Mouse (Mus musculus) yolk sac, embryonic 10.5 days (tissue): ENCODE data around the gene Hist1h4a.
"Not testable (repeated sequence)": the region's sequence is repeated elsewhere in the genome, so short reads cannot be mapped to it uniquely, and the experiment has no call there.

Experiments
- DNase-seq: peaks from one replicate; pipeline ENCODE4 v3.0.0-alpha.2; 2017; ENCODE audit warnings: low spot score

Gene Hist1h4a

GRCm38 (mm10) chr13:23743215-23743614 is 17.8 kb downstream of the Hist1h4a start:
- DNase-seq, result no peak

DNA sequence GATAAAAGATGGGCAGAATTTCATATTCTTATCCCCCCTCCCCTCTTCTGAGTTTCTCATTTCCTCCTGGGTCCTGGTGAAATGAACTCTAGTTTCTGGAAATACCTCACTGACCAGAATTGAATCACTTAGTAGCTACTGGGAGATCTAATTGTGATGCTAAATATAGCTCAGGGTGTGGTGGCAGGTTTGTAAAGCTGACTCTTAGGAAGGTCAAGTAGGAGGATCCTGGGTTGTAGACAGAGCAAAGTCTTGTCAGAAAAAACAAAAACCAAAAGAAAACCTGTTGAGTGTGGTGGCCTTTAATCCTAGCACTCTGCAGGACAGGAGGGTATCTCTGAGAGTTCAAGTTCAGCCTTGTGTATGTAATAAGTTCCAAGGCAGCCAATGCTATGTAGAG is 19.0 kb downstream of the Hist1h4a start:
- DNase-seq, result no peak

DNA sequence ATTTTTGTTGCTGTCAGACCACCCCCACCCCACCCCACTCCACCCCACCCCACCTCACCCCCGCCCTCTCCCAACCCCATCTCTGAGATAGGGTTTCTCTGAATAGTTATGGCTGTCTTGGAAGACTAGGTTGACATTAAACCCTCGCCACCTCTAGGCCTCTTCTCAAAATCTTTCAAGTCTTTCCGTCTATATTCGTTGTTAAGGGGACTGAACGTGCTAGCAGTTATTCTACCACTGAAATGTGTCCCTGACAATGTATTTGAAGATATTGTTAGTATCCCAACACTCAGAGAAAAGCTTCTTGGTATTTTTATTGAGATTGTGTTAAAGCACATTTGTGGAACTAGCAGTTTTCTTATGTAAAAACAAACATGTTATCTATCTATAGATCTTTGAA is 20.1 kb downstream of the Hist1h4a start:
- no peak for DNase-seq

DNA sequence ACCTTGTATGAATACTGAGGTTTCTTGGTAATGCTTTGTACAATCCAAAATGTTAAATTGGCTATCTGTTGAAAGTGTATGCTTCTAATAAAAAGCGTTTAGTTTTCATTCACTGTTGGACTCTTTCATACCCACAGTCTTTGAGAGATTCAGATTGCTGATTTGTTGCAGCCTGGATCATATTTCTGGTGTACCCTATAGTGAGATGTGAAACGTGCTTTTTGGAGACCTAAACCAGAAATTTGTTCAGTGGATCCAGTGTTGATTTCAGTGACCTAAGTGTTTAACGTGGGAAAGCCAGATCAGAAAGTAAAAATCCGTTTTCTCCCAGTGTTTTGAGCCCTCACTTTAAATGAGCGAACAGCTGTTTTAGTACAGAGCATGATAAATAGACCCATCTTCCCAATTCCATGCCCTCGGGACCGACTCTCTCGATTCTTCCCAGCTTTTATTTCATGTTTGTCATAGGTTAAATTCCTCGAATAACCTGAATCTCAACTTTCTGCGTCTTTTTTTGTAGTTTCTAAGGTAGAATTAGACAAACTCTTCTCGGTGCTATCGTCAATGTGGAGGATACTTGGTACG is 20.7 kb downstream of the Hist1h4a start:
- peak; percentile 41 for DNase-seq

- DNase-seq, result no peak
Measured at GRCm38 (mm10) chr13:23739922-23740252, 21.1 kb downstream of the Hist1h4a start.

DNA sequence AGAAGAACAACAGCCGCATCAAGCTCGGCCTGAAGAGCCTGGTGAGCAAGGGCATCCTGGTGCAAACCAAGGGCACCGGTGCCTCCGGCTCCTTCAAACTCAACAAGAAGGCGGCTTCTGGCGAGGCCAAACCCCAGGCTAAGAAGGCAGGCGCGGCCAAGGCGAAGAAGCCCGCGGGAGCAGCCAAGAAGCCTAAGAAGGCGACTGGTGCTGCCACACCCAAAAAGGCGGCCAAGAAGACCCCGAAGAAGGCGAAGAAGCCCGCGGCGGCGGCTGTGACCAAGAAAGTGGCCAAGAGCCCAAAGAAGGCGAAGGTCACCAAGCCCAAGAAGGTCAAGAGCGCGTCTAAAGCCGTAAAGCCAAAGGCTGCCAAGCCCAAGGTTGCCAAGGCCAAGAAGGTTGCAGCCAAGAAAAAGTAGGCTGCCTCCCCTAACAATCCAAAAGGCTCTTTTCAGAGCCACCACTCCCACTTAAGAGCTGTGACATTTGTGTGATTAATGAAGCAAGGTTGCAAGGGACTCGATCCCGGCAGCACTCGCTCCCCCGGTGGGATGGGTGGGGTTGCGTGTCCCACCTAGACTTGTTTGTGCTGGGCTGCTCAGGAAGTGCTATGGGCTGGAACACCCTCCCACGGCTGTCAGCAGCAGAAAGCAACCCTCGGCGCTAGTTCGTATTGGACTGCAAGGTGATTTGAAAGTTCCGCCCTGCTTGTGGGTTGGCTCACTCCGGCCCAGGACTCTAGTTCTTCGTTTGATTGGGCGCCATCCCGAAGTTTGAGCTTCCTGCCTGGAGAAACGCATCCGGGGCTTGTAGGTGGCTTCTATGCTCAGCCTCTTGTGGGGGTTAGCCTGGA is 21.7 kb downstream of the Hist1h4a start:
- DNase-seq, result peak; percentile 97

DNA sequence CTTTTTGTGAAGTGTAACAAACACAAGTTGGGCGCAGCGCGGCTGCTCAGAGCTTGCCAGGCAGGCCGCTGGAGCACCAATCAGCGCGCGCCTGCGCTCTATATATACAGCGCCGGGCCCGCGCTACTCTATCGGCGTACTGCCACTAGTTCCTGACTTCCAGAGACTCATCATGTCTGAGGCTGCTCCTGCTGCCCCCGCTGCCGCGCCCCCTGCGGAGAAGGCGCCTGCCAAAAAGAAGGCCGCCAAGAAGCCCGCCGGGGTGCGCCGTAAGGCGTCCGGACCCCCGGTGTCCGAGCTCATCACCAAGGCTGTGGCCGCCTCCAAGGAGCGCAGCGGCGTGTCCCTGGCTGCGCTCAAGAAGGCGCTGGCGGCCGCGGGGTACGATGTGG is 22.4 kb downstream of the Hist1h4a start, which contains the start of gene Hist1h1c:
Gene Hist1h1c (plus strand): TSS at position 132 of the 392 bp plus-strand sequence.
- DNase-seq, result peak; percentile 97

- DNase-seq, result peak; percentile 36
Measured at GRCm38 (mm10) chr13:23738041-23738440, 23.0 kb downstream of the Hist1h4a start.

DNA sequence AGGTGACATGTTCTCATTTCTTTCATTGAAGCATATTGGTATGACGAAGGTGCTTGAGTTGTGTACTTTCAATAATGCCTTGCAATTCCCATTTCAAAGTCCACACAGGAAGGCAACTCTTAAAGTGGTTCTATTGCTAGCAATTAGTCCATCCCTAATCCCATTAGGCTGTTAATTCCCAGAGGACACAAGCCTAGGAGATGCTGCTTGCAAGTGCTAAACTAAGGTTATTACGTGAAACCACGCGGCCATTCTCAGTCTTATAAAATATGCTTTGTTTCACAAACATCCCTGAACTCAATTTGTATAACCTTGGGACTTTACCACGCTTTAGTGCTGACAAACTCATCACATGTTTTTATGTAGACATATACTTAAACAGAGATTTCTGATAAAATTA is 23.9 kb downstream of the Hist1h4a start:
- DNase-seq, result no peak

DNA sequence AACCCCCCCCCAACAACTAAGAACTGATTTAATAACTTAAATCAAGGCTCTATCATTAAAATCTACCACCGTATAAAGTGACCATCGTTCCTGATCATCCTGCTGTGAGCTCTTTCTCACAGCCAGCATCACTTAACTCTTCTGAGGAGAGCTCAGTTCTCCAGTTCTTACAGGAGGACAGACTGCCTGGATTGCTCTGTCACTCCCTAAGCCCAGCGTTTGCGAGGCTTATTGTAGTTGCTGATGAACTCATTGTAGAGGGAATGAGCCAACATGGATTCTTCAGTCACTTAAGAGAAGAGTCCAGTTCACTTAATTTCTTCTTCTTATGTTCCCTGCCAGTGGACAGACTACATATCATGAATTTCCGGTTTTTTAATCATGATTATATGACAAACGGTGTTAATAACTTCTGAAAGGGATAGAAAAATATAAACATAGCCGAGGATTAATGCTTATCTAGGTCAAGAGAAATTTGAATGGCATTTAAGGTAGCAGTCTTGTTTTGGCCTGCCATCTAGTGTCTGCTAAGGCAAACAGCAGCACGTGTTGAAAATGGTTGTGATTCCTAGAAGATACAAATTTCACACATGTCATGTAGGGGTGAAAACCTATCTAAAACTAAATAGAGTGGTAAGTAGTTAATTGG is 28.8 kb downstream of the Hist1h4a start:
- DNase-seq, result no peak

GRCm38 (mm10) chr13:23730479-23730878 is 30.6 kb downstream of the Hist1h4a start:
- DNase-seq, result peak; percentile 86

DNA sequence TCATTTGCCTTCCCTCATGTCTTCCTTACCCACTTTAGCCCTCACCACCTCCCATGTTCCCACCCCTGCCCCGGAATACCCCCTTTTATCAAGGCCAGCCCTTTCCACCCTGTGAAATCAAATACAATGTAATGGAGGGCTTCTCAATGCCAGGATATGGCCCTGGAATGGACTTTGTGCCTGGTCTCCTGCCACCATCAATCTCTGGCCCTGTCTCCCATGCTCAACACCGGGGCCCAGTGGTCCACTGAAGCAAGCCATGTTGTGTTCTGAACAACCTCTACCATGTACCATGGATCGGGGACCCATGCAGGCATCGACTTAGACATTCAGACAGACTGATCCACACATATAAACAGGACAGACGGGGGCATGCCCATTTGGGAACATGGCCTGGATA is 31.3 kb downstream of the Hist1h4a start:
- DNase-seq, result no peak

GRCm38 (mm10) chr13:23729192-23729525 is 31.9 kb downstream of the Hist1h4a start:
- no peak for DNase-seq

DNA sequence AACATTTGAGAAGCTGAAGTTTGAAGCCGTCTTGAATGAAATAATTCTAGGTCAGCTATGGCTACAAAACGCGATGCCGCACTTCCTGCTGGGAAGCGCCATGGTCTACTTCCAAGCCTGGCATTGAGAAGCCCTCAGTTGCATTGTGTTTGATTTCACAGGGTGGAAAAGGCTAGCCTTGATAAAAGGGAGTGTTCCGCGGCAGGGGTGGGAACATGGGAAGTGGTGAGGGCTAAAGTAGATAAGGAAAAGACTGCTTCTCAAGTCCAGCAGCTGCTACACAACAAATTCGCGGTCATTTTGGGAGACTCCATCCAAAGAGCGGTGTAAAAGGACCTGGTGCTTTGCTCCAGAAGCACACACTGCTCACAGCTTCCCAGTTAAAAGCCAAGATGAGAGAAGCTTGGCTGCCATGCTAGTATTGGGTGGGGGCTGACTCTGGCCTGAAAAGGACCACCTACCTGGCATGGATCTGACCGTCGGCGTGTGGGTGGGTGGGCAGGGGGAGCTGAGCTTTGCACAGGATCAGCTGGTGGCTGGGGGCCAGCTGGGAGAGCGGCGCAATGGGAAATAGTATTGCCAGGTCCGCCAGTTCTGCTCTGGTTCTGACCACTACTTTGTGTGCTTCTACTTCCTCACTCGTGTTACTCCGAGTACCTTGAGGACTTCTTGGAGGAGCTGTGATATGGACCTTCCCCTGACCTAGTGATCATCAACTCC is 32.4 kb downstream of the Hist1h4a start:
- no peak for DNase-seq

DNA sequence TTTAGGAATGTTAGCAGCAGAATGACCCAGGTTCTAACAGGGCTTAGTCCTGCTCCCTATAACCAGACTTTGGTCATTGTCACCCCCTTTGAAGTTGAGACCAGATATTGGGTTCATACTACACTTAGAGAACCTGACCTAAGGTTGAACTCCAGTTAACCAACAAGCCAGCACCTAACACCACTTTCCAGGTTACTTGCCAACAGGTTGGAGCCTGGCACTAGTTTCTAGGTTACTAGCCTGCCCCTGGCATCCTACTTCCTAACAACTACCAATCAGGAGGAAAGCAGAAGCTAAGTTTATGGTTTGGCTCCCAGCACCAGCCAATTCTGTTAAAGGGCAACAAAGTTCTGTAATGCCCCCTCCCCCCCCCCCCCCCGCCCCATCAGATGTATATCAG is 35.8 kb downstream of the Hist1h4a start:
- DNase-seq, result no peak

DNA sequence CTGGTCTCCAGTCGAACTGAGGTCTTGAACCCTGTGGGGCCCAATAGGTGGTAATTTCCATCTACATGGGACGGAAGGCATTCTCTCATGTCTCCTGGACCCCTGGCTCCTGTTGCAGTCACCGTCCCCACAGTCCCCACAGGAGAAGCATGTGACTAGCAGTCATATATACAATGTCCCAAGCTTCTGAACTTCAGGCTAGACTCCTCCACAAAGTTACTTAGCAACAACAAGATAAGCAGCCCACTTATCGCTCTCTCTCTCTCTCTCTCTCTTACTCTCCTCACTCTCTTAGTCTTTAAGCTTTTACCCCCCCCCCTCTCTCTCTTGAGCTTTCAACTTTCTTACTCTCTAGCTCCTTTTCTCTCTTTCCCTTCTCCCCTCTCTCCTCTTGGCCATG is 36.8 kb downstream of the Hist1h4a start:
- DNase-seq, result no peak

GRCm38 (mm10) chr13:23717593-23718245 is 43.3 kb downstream of the Hist1h4a start:
- DNase-seq, result not testable (repeated sequence)

DNA sequence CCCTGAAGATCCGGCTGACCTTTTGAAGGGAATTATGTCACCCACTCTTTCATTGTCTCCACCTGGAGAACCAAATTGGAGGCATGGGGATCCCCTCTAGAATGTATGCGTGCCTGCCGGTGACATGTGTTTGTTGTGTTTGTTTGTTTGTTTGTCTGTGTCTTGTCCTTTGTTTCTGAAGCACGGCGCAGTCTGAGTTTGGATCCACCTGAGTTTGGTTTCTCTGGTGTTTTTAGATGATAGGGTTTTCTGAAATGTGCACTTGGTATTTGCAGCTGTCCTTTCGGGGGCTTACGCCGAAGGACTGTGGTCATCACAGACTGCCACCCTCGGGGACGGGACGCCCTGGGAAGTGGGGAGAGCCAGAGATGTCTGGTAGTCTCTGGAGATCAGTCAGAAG is 43.9 kb downstream of the Hist1h4a start:
- DNase-seq, result no peak

DNA sequence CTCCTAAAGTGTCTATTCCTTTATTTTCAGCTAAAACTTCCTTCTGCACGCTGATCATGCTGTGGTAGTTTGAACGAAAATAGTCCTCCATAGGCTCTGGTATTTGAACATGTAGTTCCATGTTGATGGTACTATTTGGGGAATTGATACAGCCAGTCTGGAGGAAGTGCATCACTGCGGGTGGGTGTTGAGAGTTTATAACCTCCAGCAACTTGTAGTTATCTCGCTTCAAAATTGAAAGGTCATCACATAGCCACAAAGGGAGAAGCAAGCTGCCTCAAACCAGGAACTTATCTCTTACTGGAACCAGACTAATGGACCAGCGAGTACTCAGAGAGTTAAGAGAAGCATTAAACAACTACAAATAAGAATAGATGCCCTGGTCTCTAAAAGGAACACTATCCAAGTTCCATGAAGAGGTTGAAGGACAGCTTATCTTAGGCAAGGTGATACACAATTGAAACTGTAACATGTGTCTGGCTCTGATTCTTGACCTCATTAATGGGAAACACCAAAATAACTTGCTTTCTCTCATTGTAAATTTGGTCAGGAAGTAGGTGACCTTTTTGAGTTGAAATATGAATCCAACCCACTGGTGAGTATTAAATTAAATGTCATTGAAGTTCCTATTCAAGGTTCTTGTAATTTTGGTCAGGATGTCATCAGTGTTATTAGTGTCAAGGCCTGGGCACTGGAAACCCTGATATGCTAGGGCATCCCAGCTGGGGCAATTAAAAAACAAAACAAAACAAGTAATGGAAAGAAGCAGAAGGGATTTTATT is 44.6 kb downstream of the Hist1h4a start:
- no peak for DNase-seq
